Mouse (Mus musculus): ENCODE data around the gene Gpc1. TPM values are rescaled to one million over a fixed set of nuclear protein-coding genes. Genes with fewer than 3 reads are reported as not detected.

Gpc1 gene
- polyA plus RNA-seq, 1 experiment from 2014 or later, result 73.6 TPM

DNA sequence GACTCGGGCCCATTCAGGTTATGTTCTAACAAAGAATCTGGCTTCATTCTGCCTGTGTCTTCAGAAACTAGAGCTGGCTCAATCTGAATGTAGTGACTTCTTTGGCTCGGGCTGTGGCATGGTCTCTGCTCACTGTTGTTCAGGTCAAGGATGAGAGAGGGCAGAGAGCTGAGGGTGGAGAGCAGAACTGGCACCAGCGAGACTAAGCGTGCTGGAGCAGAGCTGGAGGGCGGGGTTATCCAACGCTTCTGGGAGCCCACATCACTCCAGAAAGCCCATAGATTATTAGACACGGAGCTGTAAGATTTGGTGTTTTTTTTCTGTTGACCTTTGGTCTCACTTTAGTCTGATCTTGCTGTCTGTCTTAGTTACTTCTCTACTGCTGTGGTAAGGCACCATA is 41.2 kb downstream of the Gpc1 start:
- 0 out of 2 replicates have a peak, but pooled peaks cover 3% of the 10 kb centered on the region for H3K4me1 ChIP-seq
- no peak for ATAC-seq (ENCODE audit: insufficient number of reproducible peaks, low FRiP score, low TSS enrichment, low read depth)

DNA sequence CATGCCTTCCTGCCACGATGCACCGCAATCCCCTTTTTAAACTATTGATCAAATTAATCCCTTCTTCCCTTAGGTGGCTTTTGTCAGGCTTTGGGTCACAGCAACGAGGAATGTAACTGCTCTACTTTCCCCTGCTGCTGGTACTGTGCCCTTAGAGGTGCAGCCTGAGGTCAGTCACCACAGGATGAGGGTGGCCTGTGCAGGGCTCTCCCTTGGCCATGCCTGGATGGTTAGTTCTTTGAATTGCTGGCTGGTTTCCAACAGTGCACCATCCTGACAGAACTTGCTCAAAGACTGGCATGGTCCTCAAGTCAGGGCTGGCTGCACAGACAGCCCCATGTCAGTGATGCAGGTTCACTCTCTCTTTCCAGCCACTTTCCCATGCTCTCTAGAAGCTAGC is 42.6 kb downstream of the Gpc1 start:
- Histone ChIP-seq H3K27me3 (no peaks in the 10 kb centered on the region), H3K9me3 (no peaks in the 10 kb centered on the region), H3K9ac (no peak overlapping the region), H3K4me3 (no peak overlapping the region), H3K36me3 (no peaks in the 10 kb centered on the region), H3K4me2 (no peak overlapping the region), H3K27ac (no peak overlapping the region), H3K4me1 (0 out of 2 replicates have a peak, but pooled peaks cover 3% of the 10 kb centered on the region)
- no peak for ATAC-seq (ENCODE audit: insufficient number of reproducible peaks, low FRiP score, low TSS enrichment, low read depth)
- 78% methylated on average over 3 of the region's 3 CpGs for WGBS

More for the DNA sequence above, 41.2 kb downstream of the Gpc1 start:
- no peaks in the 10 kb centered on the region for H3K27me3 ChIP-seq
- no peak overlapping the region for H3K27ac ChIP-seq
- H3K36me3 ChIP-seq, result no peaks in the 10 kb centered on the region
- 77% methylated on average over 7 of the region's 7 CpGs for WGBS
- no peaks in the 10 kb centered on the region for H3K9me3 ChIP-seq
- no peak overlapping the region for H3K4me2 ChIP-seq
- no peak overlapping the region for H3K4me3 ChIP-seq
- no peak overlapping the region for H3K9ac ChIP-seq

DNA sequence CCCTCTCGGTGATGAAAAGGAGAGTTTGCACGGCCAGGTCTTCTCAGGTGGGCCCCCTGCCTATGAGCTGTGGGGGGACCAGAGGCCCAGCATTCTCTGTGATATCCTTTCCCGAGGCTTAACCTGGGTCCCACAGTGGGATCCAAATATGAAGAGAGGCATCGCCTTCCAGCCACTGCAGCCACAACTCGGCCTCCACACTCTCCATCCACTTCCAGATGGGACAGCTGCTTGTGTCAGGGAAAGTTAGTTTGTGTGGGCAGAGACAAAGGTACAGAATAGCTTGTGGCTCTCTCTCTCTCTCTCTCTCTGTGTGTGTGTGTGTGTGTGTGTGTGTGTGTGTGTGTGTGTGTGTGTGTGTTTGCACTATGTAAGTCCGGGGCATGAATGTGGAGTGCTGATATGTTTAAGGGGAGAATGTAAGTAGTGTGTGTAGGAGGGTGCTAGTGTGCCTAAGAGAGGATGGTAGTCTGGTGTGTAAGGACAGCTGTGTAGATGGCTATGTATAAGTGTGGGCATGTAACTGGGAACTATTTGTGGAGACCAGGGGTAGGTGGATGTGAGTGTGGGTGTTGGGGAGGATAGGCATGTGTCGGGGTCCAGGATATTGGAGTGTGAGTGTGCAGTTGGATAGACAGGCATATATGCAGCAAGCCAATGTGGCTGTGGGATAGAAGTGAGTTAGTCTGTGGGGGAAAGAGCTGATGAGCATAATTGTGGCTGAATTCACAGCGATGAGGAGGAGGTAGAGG is 44.1 kb downstream of the Gpc1 start:
- Histone ChIP-seq H3K4me3 (no peak overlapping the region), H3K9ac (no peak overlapping the region), H3K4me2 (no peak overlapping the region), H3K27me3 (no peaks in the 10 kb centered on the region), H3K9me3 (no peaks in the 10 kb centered on the region), H3K4me1 (0 out of 2 replicates have a peak, but pooled peaks cover 3% of the 10 kb centered on the region), H3K27ac (no peak overlapping the region), H3K36me3 (no peaks in the 10 kb centered on the region)
- 75% methylated on average over 8 of the region's 8 CpGs for WGBS
- ATAC-seq (ENCODE audit: insufficient number of reproducible peaks, low FRiP score, low TSS enrichment, low read depth), result no peak

DNA sequence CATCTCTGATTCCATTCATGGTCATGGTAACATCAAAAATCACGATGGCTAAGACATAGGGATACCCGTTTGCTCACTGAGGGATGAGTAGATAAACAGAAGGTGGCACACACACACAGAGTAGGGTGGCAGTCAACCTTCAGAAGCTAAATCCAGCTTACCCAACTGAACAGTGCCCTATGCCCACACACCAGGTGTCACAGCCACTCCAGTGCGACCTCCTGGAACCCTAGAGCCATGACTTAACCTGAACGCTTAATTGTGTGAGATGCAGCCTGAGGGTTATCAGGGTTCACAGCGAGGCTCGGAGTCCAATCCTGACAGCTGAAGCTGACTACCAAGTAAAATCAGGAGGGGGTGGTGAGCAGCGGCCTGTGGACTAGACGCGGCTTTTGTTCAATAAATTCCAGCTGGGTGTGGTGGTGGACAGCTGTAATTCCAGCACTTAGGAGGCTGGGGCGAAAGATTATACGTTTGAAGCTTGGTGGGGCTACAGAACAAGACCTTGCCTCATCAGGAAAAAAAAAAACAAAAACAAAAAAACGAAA is 46.1 kb downstream of the Gpc1 start:
- ATAC-seq (ENCODE audit: insufficient number of reproducible peaks, low FRiP score, low TSS enrichment, low read depth), result no peak
- no peaks in the 10 kb centered on the region for H3K9me3 ChIP-seq
- no peaks in the 10 kb centered on the region for H3K36me3 ChIP-seq
- no peak overlapping the region for H3K27ac ChIP-seq
- no peak overlapping the region for H3K4me3 ChIP-seq
- 44% methylated on average over 12 of the region's 12 CpGs for WGBS
- H3K27me3 ChIP-seq, result no peaks in the 10 kb centered on the region
- 0 out of 2 replicates have a peak, but pooled peaks cover 3% of the 10 kb centered on the region for H3K4me1 ChIP-seq
- no peak overlapping the region for H3K9ac ChIP-seq
- H3K4me2 ChIP-seq, result no peak overlapping the region

DNA sequence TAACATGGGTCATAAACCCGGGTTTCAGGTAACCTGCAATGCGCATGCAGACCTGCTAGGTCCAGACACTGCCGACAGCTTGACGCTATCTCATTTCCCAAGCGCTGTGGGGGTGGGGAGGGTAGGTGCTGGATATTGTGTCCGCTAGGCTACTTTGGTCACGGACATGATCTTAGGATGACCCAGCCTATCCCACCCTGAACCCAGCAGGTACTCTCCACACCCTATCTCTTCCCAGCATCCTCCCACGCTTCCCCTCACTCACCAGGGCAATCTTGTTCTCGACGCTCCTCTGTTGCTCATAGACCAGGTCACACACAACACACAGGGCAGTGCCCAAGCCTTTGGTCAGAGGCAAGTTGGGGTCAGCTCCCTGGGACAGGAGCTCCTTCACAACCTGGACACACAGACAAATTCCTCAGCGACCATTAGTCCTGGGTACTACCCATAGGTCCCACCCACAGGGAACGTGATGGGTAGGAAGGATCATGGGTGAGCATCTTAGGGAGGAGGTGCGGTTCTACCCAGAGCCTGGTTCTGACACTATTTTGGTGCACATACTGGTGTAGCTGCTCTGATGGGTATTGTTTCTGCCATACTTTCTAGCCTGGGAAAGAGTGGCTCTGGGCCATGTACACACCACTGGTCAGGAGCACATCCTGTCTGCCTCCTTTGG is 46.8 kb downstream of the Gpc1 start:
- WGBS, result 74% methylated on average over 13 of the region's 13 CpGs
- ATAC-seq (ENCODE audit: insufficient number of reproducible peaks, low FRiP score, low TSS enrichment, low read depth), result no peak

DNA sequence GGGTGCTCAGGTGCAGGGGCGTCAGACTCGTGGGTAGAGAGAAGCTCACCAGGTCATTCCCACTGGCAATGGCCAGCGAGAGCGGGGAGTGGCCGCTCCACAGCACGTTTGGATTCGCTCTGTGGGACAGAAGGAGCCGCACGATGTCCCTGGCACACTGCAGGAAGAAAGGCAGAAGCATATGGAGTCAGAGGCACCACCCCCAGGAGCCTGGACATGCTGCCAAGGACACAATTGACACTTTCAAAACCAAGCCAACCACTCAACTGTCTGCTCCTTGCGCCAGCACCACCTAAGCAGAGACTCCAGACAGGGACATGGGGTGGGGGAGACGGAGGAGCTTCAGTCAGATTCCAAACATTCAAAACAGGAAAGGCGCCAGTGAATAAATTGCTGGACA is 47.8 kb downstream of the Gpc1 start:
- H3K27ac ChIP-seq, result no peak overlapping the region
- 0 out of 2 replicates have a peak, but pooled peaks cover 3% of the 10 kb centered on the region for H3K4me1 ChIP-seq
- no peaks in the 10 kb centered on the region for H3K27me3 ChIP-seq
- WGBS, result 88% methylated on average over 12 of the region's 12 CpGs
- no peak overlapping the region for H3K4me3 ChIP-seq
- no peaks in the 10 kb centered on the region for H3K9me3 ChIP-seq
- no peak overlapping the region for H3K4me2 ChIP-seq
- no peaks in the 10 kb centered on the region for H3K36me3 ChIP-seq
- no peak overlapping the region for H3K9ac ChIP-seq
- no peak for ATAC-seq (ENCODE audit: insufficient number of reproducible peaks, low FRiP score, low TSS enrichment, low read depth)

More for the DNA sequence above, 46.8 kb downstream of the Gpc1 start:
- no peak overlapping the region for H3K9ac ChIP-seq
- H3K4me2 ChIP-seq, result no peak overlapping the region
- 0 out of 2 replicates have a peak, but pooled peaks cover 3% of the 10 kb centered on the region for H3K4me1 ChIP-seq
- no peak overlapping the region for H3K4me3 ChIP-seq
- H3K27ac ChIP-seq, result no peak overlapping the region
- H3K27me3 ChIP-seq, result no peaks in the 10 kb centered on the region
- H3K9me3 ChIP-seq, result no peaks in the 10 kb centered on the region
- no peaks in the 10 kb centered on the region for H3K36me3 ChIP-seq

DNA sequence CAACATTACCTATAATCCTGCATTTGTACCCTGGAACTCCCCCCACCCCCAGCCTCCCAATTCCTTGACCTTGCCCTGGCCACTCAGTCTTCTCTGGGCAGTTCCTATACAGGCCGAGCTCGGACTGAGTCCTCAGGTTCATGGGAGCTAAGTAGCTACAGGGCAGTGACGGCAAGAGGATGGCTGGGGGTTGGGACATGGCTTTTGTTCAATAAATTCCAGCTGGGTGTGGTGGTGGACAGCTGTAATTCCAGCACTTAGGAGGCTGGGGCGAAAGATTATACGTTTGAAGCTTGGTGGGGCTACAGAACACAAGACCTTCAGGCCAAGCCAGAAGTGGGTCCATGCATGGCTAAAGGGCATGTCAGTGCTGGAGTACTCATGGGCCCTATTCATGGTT is 48.7 kb downstream of the Gpc1 start:
- WGBS, result 67% methylated on average over 5 of the region's 5 CpGs
- H3K9ac ChIP-seq, result no peak overlapping the region
- H3K27me3 ChIP-seq, result no peaks in the 10 kb centered on the region
- H3K27ac ChIP-seq, result no peak overlapping the region
- H3K9me3 ChIP-seq, result no peaks in the 10 kb centered on the region
- no peak for ATAC-seq (ENCODE audit: insufficient number of reproducible peaks, low FRiP score, low TSS enrichment, low read depth)
- no peak overlapping the region for H3K4me3 ChIP-seq
- H3K36me3 ChIP-seq, result no peaks in the 10 kb centered on the region
- no peak overlapping the region for H3K4me2 ChIP-seq
- 0 out of 2 replicates have a peak, but pooled peaks cover 3% of the 10 kb centered on the region for H3K4me1 ChIP-seq

DNA sequence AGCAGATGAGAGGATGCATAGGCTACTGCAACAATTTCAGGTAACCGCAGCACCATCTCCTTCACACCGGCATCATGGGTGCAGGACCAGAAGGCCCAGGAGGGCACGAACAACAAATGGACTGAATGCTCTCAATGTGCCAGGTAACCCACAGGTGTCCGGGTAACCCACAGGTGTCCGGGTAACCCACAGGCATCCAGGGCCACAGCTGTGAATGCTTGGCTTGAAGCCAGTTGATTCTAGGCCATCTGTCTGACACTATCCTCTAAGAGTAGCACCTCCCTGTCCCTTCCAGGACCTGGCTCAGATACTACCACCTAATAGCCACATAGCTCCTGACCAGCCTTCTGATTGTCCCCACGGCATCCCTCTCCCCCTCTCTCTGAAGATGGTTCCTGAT is 50.5 kb downstream of the Gpc1 start:
- 0 out of 2 replicates have a peak, but pooled peaks cover 3% of the 10 kb centered on the region for H3K4me1 ChIP-seq
- H3K36me3 ChIP-seq, result no peaks in the 10 kb centered on the region
- H3K9me3 ChIP-seq, result no peaks in the 10 kb centered on the region
- WGBS, result 86% methylated on average over 6 of the region's 6 CpGs
- H3K4me2 ChIP-seq, result no peak overlapping the region
- no peaks in the 10 kb centered on the region for H3K27me3 ChIP-seq
- H3K4me3 ChIP-seq, result no peak overlapping the region
- no peak for ATAC-seq (ENCODE audit: insufficient number of reproducible peaks, low FRiP score, low TSS enrichment, low read depth)
- H3K9ac ChIP-seq, result no peak overlapping the region
- no peak overlapping the region for H3K27ac ChIP-seq

DNA sequence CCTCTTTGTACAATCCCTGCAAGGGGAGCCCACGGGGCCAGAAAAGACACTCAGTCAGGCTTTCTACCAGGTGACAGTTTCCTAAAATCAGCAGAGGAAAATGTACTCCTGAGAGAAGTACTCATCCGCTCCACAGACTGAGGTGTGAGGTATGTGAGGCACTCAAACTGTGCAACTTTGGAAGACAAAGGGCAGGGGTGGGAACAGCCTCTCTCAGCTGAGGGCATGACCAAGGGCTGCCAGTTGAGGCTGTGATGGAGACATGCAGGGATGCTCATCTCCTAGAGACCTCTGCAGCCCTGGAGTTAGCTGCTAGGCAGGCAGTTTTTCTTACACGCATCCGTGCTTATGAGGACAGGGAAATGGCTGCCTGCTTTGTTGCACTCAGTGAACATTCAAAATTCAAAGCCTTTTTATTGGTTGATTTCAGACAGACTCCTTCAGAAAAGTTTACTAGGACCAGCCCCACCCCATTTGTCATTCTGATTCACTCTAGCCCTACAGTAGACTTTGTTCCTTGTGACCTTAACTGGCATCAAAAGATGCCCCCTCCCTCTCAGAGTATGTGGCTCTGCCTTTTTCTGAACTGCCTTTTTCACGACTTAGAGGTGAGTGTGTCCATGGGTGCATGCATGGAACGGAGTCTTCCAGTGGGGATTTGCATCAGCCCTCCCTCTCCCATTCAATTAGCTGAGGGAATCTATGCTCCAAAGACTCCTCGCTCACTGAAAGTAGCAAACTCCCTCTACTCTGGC is 57.6 kb downstream of the Gpc1 start:
- H3K27ac ChIP-seq, result no peak overlapping the region
- no peak overlapping the region for H3K4me3 ChIP-seq
- no peaks in the 10 kb centered on the region for H3K27me3 ChIP-seq
- ATAC-seq (ENCODE audit: insufficient number of reproducible peaks, low FRiP score, low TSS enrichment, low read depth), result no peak
- no peak overlapping the region for H3K4me2 ChIP-seq
- no peak overlapping the region for H3K9ac ChIP-seq
- no peaks in the 10 kb centered on the region for H3K4me1 ChIP-seq
- no peaks in the 10 kb centered on the region for H3K36me3 ChIP-seq
- no peaks in the 10 kb centered on the region for H3K9me3 ChIP-seq
- WGBS, result 72% methylated on average over 7 of the region's 7 CpGs

DNA sequence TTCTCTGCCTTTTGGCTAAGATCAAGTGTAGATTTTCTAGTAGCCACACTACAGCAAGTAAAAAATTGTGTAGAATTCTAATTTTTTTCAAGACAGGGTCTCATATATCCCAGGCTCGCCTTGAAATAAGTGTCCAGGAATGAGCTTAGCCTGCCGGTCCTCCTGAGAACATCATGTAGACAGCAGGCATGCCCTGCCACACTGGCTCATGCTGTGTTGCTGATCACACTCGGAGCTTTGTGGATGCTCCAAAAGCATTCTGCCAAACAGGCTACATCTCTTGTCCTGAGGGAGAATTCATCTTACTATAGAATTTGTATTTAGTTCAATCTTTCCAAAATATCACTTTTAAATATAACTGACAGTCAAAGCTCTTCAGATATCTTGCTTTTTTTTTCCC is 61.3 kb downstream of the Gpc1 start:
- Histone ChIP-seq H3K27me3 (no peaks in the 10 kb centered on the region), H3K9ac (no peak overlapping the region), H3K4me3 (no peak overlapping the region), H3K9me3 (no peaks in the 10 kb centered on the region), H3K27ac (no peak overlapping the region), H3K36me3 (no peaks in the 10 kb centered on the region), H3K4me2 (no peak overlapping the region), H3K4me1 (0 out of 2 replicates have a peak, but pooled peaks cover 3% of the 10 kb centered on the region)
- WGBS, result 65% methylated on average over 3 of the region's 3 CpGs
- ATAC-seq (ENCODE audit: insufficient number of reproducible peaks, low FRiP score, low TSS enrichment, low read depth), result no peak

DNA sequence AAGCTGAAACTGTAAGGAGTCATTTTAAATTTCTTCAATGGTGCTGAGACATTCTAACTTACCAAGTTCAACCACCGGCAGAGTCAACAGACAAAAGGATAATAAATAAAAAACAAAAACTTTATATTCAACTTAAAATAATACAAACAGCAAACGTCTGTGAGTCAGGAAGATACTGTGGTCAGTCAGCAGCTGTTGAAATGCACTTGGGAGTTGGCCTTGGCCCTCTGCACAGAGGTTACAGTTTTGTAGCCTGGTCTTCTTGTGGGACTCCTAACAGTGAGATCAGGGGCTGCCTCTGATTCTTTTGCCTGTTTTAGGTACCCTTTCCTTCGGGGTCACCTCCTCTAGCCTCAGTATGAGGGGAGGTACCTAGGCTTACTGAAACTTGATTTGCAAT is 62.5 kb downstream of the Gpc1 start:
- no peak for ATAC-seq (ENCODE audit: insufficient number of reproducible peaks, low FRiP score, low TSS enrichment, low read depth)
- no peak overlapping the region for H3K4me3 ChIP-seq
- H3K9ac ChIP-seq, result no peak overlapping the region
- H3K36me3 ChIP-seq, result no peaks in the 10 kb centered on the region
- H3K27me3 ChIP-seq, result no peaks in the 10 kb centered on the region
- no peak overlapping the region for H3K27ac ChIP-seq
- no peak overlapping the region for H3K4me2 ChIP-seq
- no peaks in the 10 kb centered on the region for H3K9me3 ChIP-seq
- H3K4me1 ChIP-seq, result 0 out of 2 replicates have a peak, but pooled peaks cover 3% of the 10 kb centered on the region
- 72% methylated on average over 3 of the region's 3 CpGs for WGBS

Measured in limb, embryonic 15.5 days (tissue).